Mouse (Mus musculus) heart, postnatal 0 days (tissue): Measurements from ENCODE around the gene Ccnq.

Source experiments
- CTCF ChIP-seq: IDR thresholded peaks from 2 replicates; pipeline ENCODE4 v1.5.1; 2016; ENCODE audit warnings: antibody characterized with exemption, control low read depth, low read depth
- EP300 ChIP-seq: IDR thresholded peaks from 2 replicates; pipeline ENCODE4 v1.6.1; 2016; ENCODE audit warnings: antibody characterized with exemption, low read depth

- TF ChIP-seq EP300, result no peak
- TF ChIP-seq CTCF, result no peak
These were observed 40.1 kb upstream of the Ccnq start for GRCm38 (mm10) chr11:78791582-78791981.
